ENCODE assay signal across 8 mouse cellular contexts in genomic region chr8:72443338-72443993, GRCm38 (mm10). TPM values are rescaled to one million over a fixed set of nuclear protein-coding genes. Genes with fewer than 3 reads are reported as not detected.
A peak's percentile ranks its signal among the peaks of the same experiment; 100 is the strongest.
DNase-seq lines count a peak whose midpoint lies in the region; ATAC-seq lines count a peak whose summit lies in the region.

Calr3 (minus strand) TSS chr8:72443870.
1700030K09Rik (plus strand) TSS chr8:72443880.

- H3K36me3 ChIP-seq in heart, embryonic 13.5 days: peaks cover 16% of the 10 kb centered on the region
- peaks cover 17% of the 10 kb centered on the region for H3K36me3 ChIP-seq in liver, embryonic 12.5 days
- no peaks in the 10 kb centered on the region; the same call in 1 of the 2 replicates for H3K36me3 ChIP-seq in stomach, embryonic 15.5 days

- H3K4me3 ChIP-seq in brown adipose tissue, adult 24 weeks (ENCODE audit: insufficient read depth, low read depth, low read length): peak within 1 kb of the TSS; percentile 73
- peak within 1 kb of the TSS; percentile 57 for H3K4me3 ChIP-seq in heart, embryonic 13.5 days
- H3K4me3 ChIP-seq in liver, embryonic 12.5 days: peak within 1 kb of the TSS; percentile 56
- H3K4me3 ChIP-seq in stomach, embryonic 15.5 days (replicated peaks): peak within 1 kb of the TSS; percentile 52

- DNase-seq in CD4-positive helper T cell, adult 2 months (ENCODE audit: low read depth, low spot score): peak; percentile 97
- DNase-seq in fat pad, adult 2 months (ENCODE audit: extremely low read depth, low read depth, low spot score): peak; percentile 71
- peak; percentile 99 for DNase-seq in kidney, postnatal 10 days
- DNase-seq in natural killer cell, adult 2 months (ENCODE audit: low spot score in 2 of 2): peak; percentile 93 to 96

- H3K4me1 ChIP-seq in brown adipose tissue, adult 24 weeks (ENCODE audit: control insufficient read depth, insufficient read depth, insufficient read length, low read length): 0 out of 2 replicates have a peak, but pooled peaks cover 2% of the 10 kb centered on the region
- H3K4me1 ChIP-seq in heart, embryonic 13.5 days: peaks cover 10% of the 10 kb centered on the region
- peaks cover 11% of the 10 kb centered on the region for H3K4me1 ChIP-seq in liver, embryonic 12.5 days
- H3K4me1 ChIP-seq in stomach, embryonic 15.5 days: 0 out of 2 replicates have a peak, but pooled peaks cover 10% of the 10 kb centered on the region

- H3K27me3 ChIP-seq in heart, embryonic 13.5 days (replicated peaks): no peaks in the 10 kb centered on the region
- H3K27me3 ChIP-seq in liver, embryonic 12.5 days (replicated peaks): no peaks in the 10 kb centered on the region
- H3K27me3 ChIP-seq in stomach, embryonic 15.5 days (replicated peaks): no peaks in the 10 kb centered on the region

- peak; percentile 98 for ATAC-seq in heart, embryonic 13.5 days (ENCODE audit: extremely low read depth, insufficient number of reproducible peaks, low FRiP score, low TSS enrichment)
- peak; percentile 98 for ATAC-seq in liver, embryonic 12.5 days
- peak; percentile 99 for ATAC-seq in stomach, embryonic 15.5 days (ENCODE audit: insufficient read depth, low FRiP score, low read depth)

- H3K9me3 ChIP-seq in heart, embryonic 13.5 days: no peaks in the 10 kb centered on the region
- no peaks in the 10 kb centered on the region for H3K9me3 ChIP-seq in liver, embryonic 12.5 days (replicated peaks)
- H3K9me3 ChIP-seq in stomach, embryonic 15.5 days: no peaks in the 10 kb centered on the region

- H3K27ac ChIP-seq in brown adipose tissue, adult 24 weeks (replicated peaks; ENCODE audit: low read depth, low read length): peak within 1 kb of the TSS; percentile 67
- peak within 1 kb of the TSS; percentile 54; the same call in 1 of the 2 replicates for H3K27ac ChIP-seq in heart, embryonic 13.5 days (replicated peaks)
- peak within 1 kb of the TSS; percentile 72; the same call in 1 of the 2 replicates for H3K27ac ChIP-seq in liver, embryonic 12.5 days
- H3K27ac ChIP-seq in stomach, embryonic 15.5 days: no peak within 1 kb of the TSS

- H3K9ac ChIP-seq in heart, embryonic 13.5 days: peak within 1 kb of the TSS; percentile 88
- peak within 1 kb of the TSS; percentile 72 for H3K9ac ChIP-seq in liver, embryonic 12.5 days
- peak within 1 kb of the TSS; percentile 33; the same call in 1 of the 2 replicates for H3K9ac ChIP-seq in stomach, embryonic 15.5 days

- peak within 1 kb of the TSS; percentile 71 for H3K4me2 ChIP-seq in heart, embryonic 13.5 days
- H3K4me2 ChIP-seq in liver, embryonic 12.5 days: peak within 1 kb of the TSS; percentile 76
- H3K4me2 ChIP-seq in stomach, embryonic 15.5 days: peak within 1 kb of the TSS; percentile 90

- WGBS in heart, embryonic 13.5 days: 5% methylated on average over 34 of the region's 34 CpGs
- WGBS in liver, embryonic 12.5 days (ENCODE audit: insufficient replicate concordance): 4% methylated on average over 34 of the region's 34 CpGs
- WGBS in stomach, embryonic 15.5 days: 4% methylated on average over 34 of the region's 34 CpGs

RNA-seq across cellular contexts. Expression of gene Calr3, which starts in this region (rescaled TPM):
- polyA plus RNA-seq in brown adipose tissue, adult 24 weeks (2012; ENCODE audit: insufficient read depth, insufficient read length, missing spikeins): 13.0 and 13.1 TPM in 2 replicates
- polyA plus RNA-seq in heart, embryonic 13.5 days (2015; fragmentation: Nextera tagmentation; extraction: Ambion mirVana): 1.1 and 1.2 TPM in 2 replicates
- 1.0 and 1.1 TPM in 2 replicates for polyA plus RNA-seq in liver, embryonic 12.5 days (2016; fragmentation: Nextera tagmentation; extraction: Ambion mirVana)
- polyA plus RNA-seq in stomach, embryonic 15.5 days (2015; fragmentation: Nextera tagmentation; extraction: Ambion mirVana): 2.6 and 3.3 TPM in 2 replicates

RNA-seq across cellular contexts. Expression of gene 1700030K09Rik, which starts in this region (rescaled TPM):
- polyA plus RNA-seq in brown adipose tissue, adult 24 weeks (2012; ENCODE audit: insufficient read depth, insufficient read length, missing spikeins): 3.1 and 4.9 TPM in 2 replicates
- 8.8 and 9.4 TPM in 2 replicates for polyA plus RNA-seq in heart, embryonic 13.5 days (2015; fragmentation: Nextera tagmentation; extraction: Ambion mirVana)
- polyA plus RNA-seq in liver, embryonic 12.5 days (2016; fragmentation: Nextera tagmentation; extraction: Ambion mirVana): 7.0 and 7.7 TPM in 2 replicates
- 13.3 and 14.5 TPM in 2 replicates for polyA plus RNA-seq in stomach, embryonic 15.5 days (2015; fragmentation: Nextera tagmentation; extraction: Ambion mirVana)

Comparison
In these comparisons a context has a peak if more than half of its experiments do, and no peak if none do; other contexts are left out.
1. H3K9ac ChIP-seq: peak in every context shown above with its lines; median percentile 88 in heart, embryonic 13.5 days; 72 in liver, embryonic 12.5 days; 33 in stomach, embryonic 15.5 days.